ENCODE assay signal across 20 mouse cellular contexts in the genomic region with DNA sequence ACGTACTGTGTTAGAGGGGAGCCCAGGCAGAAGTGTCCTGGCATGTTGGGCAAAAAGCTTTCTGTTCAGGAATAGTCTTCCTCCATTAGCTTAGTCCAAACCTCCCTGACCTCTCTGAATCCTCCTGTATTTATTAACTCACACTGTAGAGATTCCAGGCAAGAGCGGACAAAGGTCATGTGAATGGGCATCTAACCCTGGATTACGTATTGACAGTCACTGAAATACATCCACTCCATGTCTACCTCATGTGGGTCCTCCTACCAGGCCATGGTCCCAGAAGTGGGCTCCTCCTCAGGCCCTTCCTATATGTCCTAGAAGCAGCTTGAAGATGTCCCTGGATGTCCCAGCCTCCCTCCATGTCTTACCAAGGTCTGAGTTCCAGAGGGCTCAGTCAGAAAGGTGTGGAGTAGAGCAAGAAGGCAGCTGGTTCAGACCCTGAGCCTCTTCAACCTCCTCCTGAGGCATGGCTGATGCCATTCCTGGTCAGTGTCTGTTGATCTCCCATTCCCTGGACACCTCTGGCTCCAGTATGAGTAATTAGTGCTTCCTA. TPM values are rescaled to one million over a fixed set of nuclear protein-coding genes. Genes with fewer than 3 reads are reported as not detected.
DNase-seq lines count a peak whose midpoint lies in the region; ATAC-seq and TF ChIP-seq lines count a peak whose summit lies in the region.
"Had no signal": no experiment of that assay in that cellular context is flagged by ENCODE, and none has a peak within 500 bp of the region (broad histone marks: within the 10 kb centered on the region; RNA-seq: fewer than 3 reads in every experiment).

No protein-coding gene starts in this region.

- no peak for TF ChIP-seq CTCF in kidney, adult 2 months (conservative IDR thresholded peaks at IDR 0.05; ENCODE audit: insufficient read depth, insufficient read length, low read depth, low read length)
- TF ChIP-seq CTCF in liver, postnatal 0 days (IDR thresholded peaks at IDR 0.05; ENCODE audit: low read depth) = no peak

- H3K9me3 ChIP-seq in neural tube, embryonic 11.5 days (ENCODE audit: control insufficient read depth, low read length) = no peaks in the 10 kb centered on the region
- H3K9me3 ChIP-seq in liver, postnatal 0 days (ENCODE audit: low read length) = no peaks in the 10 kb centered on the region
- H3K9me3 ChIP-seq: forebrain, embryonic 13.5 days; G1E; hindbrain, embryonic 15.5 days; limb, embryonic 15.5 days had no signal

- no peak for TF ChIP-seq EP300 in liver, postnatal 0 days (IDR thresholded peaks at IDR 0.05; ENCODE audit: low read depth)

- no peak for TF ChIP-seq POLR2A in kidney, adult 2 months (IDR thresholded peaks at IDR 0.05; ENCODE audit: low read depth, low read length)

- peak; percentile 7 for DNase-seq in neural tube, embryonic 11.5 days (ENCODE audit: low spot score)
- no peak for DNase-seq in neural tube, embryonic 10.5 days (ENCODE audit: extremely low spot score, low spot score)
- DNase-seq in kidney, adult 2 months = peak; percentile 92
- DNase-seq in kidney, postnatal 14 days = peak; percentile 73
- peak; percentile 27 for DNase-seq in liver, postnatal 0 days
- no peak for DNase-seq in lung, postnatal 10 days
- no peak for DNase-seq in heart, postnatal 25 days (ENCODE audit: low spot score)
- no peak for DNase-seq in adrenal gland, adult (ENCODE audit: inconsistent age in 2 of 2, low spot score in 1 of 2)
- DNase-seq: adrenal gland, adult 8-10 months; cerebellum, adult 8-10 months; embryo, embryonic 11 days; gastrocnemius, adult 2 months; heart, adult 18-20 months; layer of hippocampus, adult 9-11 months; lung, postnatal 36 days; right cerebral cortex, postnatal 4 days had no signal

- 92% methylated on average over 3 of the region's 3 CpGs for WGBS in neural tube, embryonic 11.5 days
- WGBS in kidney, adult 2 months = 61% methylated on average over 3 of the region's 3 CpGs
- WGBS in liver, postnatal 0 days (ENCODE audit: insufficient replicate concordance) = 51% methylated on average over 3 of the region's 3 CpGs

- H3K4me3 ChIP-seq in neural tube, embryonic 11.5 days (ENCODE audit: low read depth, low read length) = no peak overlapping the region
- no peak overlapping the region for H3K4me3 ChIP-seq in kidney, adult 2 months (ENCODE audit: insufficient read depth, low read depth, low read length)
- no peak overlapping the region for H3K4me3 ChIP-seq in liver, postnatal 0 days (ENCODE audit: low read depth, low read length)
- H3K4me3 ChIP-seq: forebrain, embryonic 13.5 days; gastrocnemius, adult 2 months; hindbrain, embryonic 15.5 days; limb, embryonic 15.5 days had no signal

- no peak overlapping the region for H3K9ac ChIP-seq in neural tube, embryonic 11.5 days (ENCODE audit: low read length)
- H3K9ac ChIP-seq in liver, postnatal 0 days (replicated peaks) = no peak overlapping the region; the same call in 1 of the 2 replicates
- H3K9ac ChIP-seq: forebrain, embryonic 13.5 days; hindbrain, embryonic 15.5 days; limb, embryonic 15.5 days had no signal

- intact Hi-C loops in heart, postnatal 25 days (cut with DNase I) = no loop called here

- ATAC-seq in neural tube, embryonic 11.5 days (ENCODE audit: insufficient read depth, low FRiP score, low TSS enrichment) = no peak
- ATAC-seq in liver, postnatal 0 days = peak; percentile 97
- ATAC-seq: forebrain, embryonic 13.5 days had no signal

- H3K27ac ChIP-seq in neural tube, embryonic 11.5 days (ENCODE audit: low read depth, low read length) = no peak overlapping the region
- H3K27ac ChIP-seq in kidney, adult 2 months (ENCODE audit: insufficient read depth, low read depth, low read length) = peak overlapping the region; percentile 93
- H3K27ac ChIP-seq in liver, postnatal 0 days (ENCODE audit: low read depth) = peak overlapping the region; percentile 39
- H3K27ac ChIP-seq: forebrain, embryonic 13.5 days; gastrocnemius, adult 2 months; hindbrain, embryonic 15.5 days; limb, embryonic 15.5 days had no signal

- H3K4me2 ChIP-seq in neural tube, embryonic 11.5 days (ENCODE audit: low read depth) = no peak overlapping the region
- H3K4me2 ChIP-seq in liver, postnatal 0 days (ENCODE audit: low read depth, low read length) = peak overlapping the region; percentile 44; the same call in 1 of the 2 replicates
- H3K4me2 ChIP-seq: forebrain, embryonic 13.5 days; hindbrain, embryonic 15.5 days; limb, embryonic 15.5 days had no signal

- no peaks in the 10 kb centered on the region for H3K27me3 ChIP-seq in neural tube, embryonic 11.5 days (ENCODE audit: control insufficient read depth, insufficient read depth, low read length)
- H3K27me3 ChIP-seq in kidney, adult 2 months (replicated peaks; ENCODE audit: control insufficient read depth, insufficient read depth, low read length) = no peaks in the 10 kb centered on the region
- H3K27me3 ChIP-seq in liver, postnatal 0 days (ENCODE audit: insufficient read depth, low read length) = no peaks in the 10 kb centered on the region
- H3K27me3 ChIP-seq: forebrain, embryonic 13.5 days; hindbrain, embryonic 15.5 days; limb, embryonic 15.5 days had no signal

- no peaks in the 10 kb centered on the region for H3K36me3 ChIP-seq in neural tube, embryonic 11.5 days (ENCODE audit: control insufficient read depth, insufficient read depth, low read length)
- H3K36me3 ChIP-seq in kidney, adult 2 months (ENCODE audit: control insufficient read depth, insufficient read depth, low read length) = no peaks in the 10 kb centered on the region; the same call in 1 of the 2 replicates
- no peaks in the 10 kb centered on the region for H3K36me3 ChIP-seq in liver, postnatal 0 days (replicated peaks; ENCODE audit: insufficient read depth, low read length)

- H3K4me1 ChIP-seq in neural tube, embryonic 11.5 days (ENCODE audit: control insufficient read depth, insufficient read depth, low read length) = no peaks in the 10 kb centered on the region
- H3K4me1 ChIP-seq in kidney, adult 2 months (ENCODE audit: control insufficient read depth, insufficient read depth, low read length) = peaks cover 8% of the 10 kb centered on the region
- no peaks in the 10 kb centered on the region for H3K4me1 ChIP-seq in liver, postnatal 0 days (ENCODE audit: insufficient read depth)
- H3K4me1 ChIP-seq: forebrain, embryonic 13.5 days; hindbrain, embryonic 15.5 days; limb, embryonic 15.5 days had no signal

RNA-seq across cellular contexts. Expression of gene Tfcp2l1, which starts 14.0 kb away (rescaled TPM):
- 0.08 and 0.12 TPM in 2 replicates for polyA plus RNA-seq in neural tube, embryonic 11.5 days (2014; fragmentation: Nextera tagmentation; extraction: Ambion mirVana)
- polyA plus RNA-seq in kidney, adult 2 months (2012; rRNA removed) = 70.5 and 77.3 TPM in 2 replicates
- polyA plus RNA-seq in liver, postnatal 0 days (2015; fragmentation: Nextera tagmentation; extraction: Ambion mirVana) = 0.62 and 0.96 TPM in 2 replicates
- under 1 TPM; 0.39 to 0.78 TPM for total RNA-seq in heart, postnatal 25 days (2021)
- polyA plus RNA-seq: G1E had no signal

Comparison
In these comparisons a context has a peak if more than half of its experiments do, and no peak if none do; other contexts are left out.
1. DNase-seq: peak in neural tube, embryonic 11.5 days (single experiment), kidney, adult 2 months (single experiment), kidney, postnatal 14 days (single experiment) and liver, postnatal 0 days (single experiment); none in neural tube, embryonic 10.5 days (single experiment), lung, postnatal 10 days (single experiment), heart, postnatal 25 days (single experiment) and adrenal gland, adult (0 of 2).
2. RNA of gene Tfcp2l1, which starts 14.0 kb away (polyA plus RNA-seq): 70.5 to 77.3 TPM in kidney, adult 2 months; 0.62 to 0.96 TPM in liver, postnatal 0 days and 0.08 to 0.12 TPM in neural tube, embryonic 11.5 days; every median in the first group is over 10 times any median in the second.